Mouse (Mus musculus) liver, embryonic 13.5 days (tissue): ENCODE measurements around the gene Wdr37. TPM values are rescaled to one million over a fixed set of nuclear protein-coding genes. Genes with fewer than 3 reads are reported as not detected.
"Not testable (repeated sequence)": the region's sequence is repeated elsewhere in the genome, so short reads cannot be mapped to it uniquely, and the experiment has no call there.

ENCODE experiments used
- ATAC-seq: fragments of 200-750 bp; cut with Nextera tagmentation; 2 replicates; pipeline ENCODE4 v1.8.0; 2017; ENCODE audit warnings: low read depth, mild to moderate bottlenecking, moderate number of reproducible peaks, moderate library complexity
- DNase-seq: peaks from one replicate; pipeline ENCODE4 v3.0.0; 2022
- H3K27ac ChIP-seq: fragments of 300-500 bp; sonication (generic); 2 replicates; pipeline ENCODE4 v1.5.1; 2015; ENCODE audit warnings: moderate library complexity, mild to moderate bottlenecking, inconsistent platforms
- H3K27me3 ChIP-seq: fragments of 300-500 bp; sonication (generic); 2 replicates; pipeline ENCODE4 v1.6.1; 2015; ENCODE audit warnings: mild to moderate bottlenecking, inconsistent platforms
- H3K36me3 ChIP-seq: fragments of 300-500 bp; sonication (generic); 2 replicates; pipeline ENCODE4 v1.6.1; 2015; ENCODE audit warnings: mild to moderate bottlenecking, inconsistent platforms
- H3K4me1 ChIP-seq: fragments of 300-500 bp; sonication (generic); replicated peaks from 2 replicates; pipeline ENCODE4 v1.6.1; 2015; ENCODE audit warnings: inconsistent platforms
- H3K4me2 ChIP-seq: fragments of 300-500 bp; sonication (generic); 2 replicates; pipeline ENCODE4 v1.6.1; 2015; ENCODE audit warnings: inconsistent platforms, mild to moderate bottlenecking, moderate library complexity
- H3K4me3 ChIP-seq: fragments of 300-500 bp; sonication (generic); replicated peaks from 2 replicates; pipeline ENCODE4 v1.5.1; 2015; ENCODE audit warnings: mild to moderate bottlenecking, inconsistent platforms
- H3K9ac ChIP-seq: fragments of 300-500 bp; sonication (generic); 2 replicates; pipeline ENCODE4 v1.6.1; 2015; ENCODE audit warnings: mild to moderate bottlenecking, inconsistent platforms
- H3K9me3 ChIP-seq: fragments of 300-500 bp; sonication (generic); replicated peaks from 2 replicates; pipeline ENCODE4 v1.6.1; 2016; ENCODE audit warnings: inconsistent platforms
- WGBS: fragments of 180-500 bp; shearing (Covaris S2); methylation state at CpG from one replicate; pipeline ENCODE4 v1.1.7; 2015; ENCODE audit not compliant: insufficient replicate concordance; 5-methylcytosine and 5-hydroxymethylcytosine counted together
- polyA plus RNA-seq: library from polyadenylated mRNA; unstranded; fragments of >200 nt; fragmentation: Nextera tagmentation; extraction: Ambion mirVana; gene quantifications from 2 replicates; pipeline ENCODE4 v1.2.1, GENCODE M21; 2015

Wdr37 gene
- 7.8 and 9.9 TPM in 2 replicates for polyA plus RNA-seq

DNA sequence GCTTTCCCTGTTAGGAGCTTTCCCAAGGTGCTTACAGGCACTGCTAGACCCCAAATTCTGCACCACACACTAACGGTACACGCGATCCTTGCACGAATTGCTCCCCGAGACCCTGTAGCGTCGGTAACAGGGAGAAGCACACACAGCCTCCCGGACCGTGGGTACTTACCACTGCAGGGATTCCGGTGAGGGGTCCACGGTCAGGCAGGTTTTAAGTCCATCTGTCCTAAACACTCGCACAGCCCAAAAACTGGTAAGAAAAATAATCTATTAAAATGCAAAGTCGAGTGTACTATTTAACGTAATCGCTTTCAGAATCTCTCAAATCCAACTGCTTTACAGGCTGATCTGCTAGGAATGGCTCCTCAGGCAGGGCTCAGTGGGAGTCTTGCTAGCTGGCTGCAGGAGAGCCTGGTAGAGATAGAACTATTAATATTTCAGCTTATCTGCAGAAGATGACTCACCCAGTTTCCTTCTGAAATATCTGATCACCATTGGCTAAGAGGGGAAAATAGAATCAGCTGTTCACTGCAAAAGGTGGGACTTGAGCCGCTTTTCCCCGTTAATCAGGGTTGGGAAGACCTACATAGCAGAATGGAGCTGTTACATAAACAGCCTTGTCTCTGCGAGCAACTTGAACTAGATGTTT, at the start of gene Wdr37:
Gene Wdr37, minus strand, starts transcription at position 596 of the 649 bp plus-strand sequence.
- Histone ChIP-seq H3K4me3 (peak within 1 kb of the TSS; percentile 91), H3K9ac (peak within 1 kb of the TSS; percentile 92), H3K36me3 (peaks cover 5% of the 10 kb centered on the region; the same call in 1 of the 2 replicates), H3K27me3 (no peaks in the 10 kb centered on the region), H3K9me3 (no peaks in the 10 kb centered on the region), H3K4me2 (peak within 1 kb of the TSS; percentile 88), H3K4me1 (peaks cover 18% of the 10 kb centered on the region), H3K27ac (peak within 1 kb of the TSS; percentile 97)
- ATAC-seq: peak; percentile 83
- peak; percentile 48 for DNase-seq
- 1% methylated on average over 18 of the region's 18 CpGs for WGBS

DNA sequence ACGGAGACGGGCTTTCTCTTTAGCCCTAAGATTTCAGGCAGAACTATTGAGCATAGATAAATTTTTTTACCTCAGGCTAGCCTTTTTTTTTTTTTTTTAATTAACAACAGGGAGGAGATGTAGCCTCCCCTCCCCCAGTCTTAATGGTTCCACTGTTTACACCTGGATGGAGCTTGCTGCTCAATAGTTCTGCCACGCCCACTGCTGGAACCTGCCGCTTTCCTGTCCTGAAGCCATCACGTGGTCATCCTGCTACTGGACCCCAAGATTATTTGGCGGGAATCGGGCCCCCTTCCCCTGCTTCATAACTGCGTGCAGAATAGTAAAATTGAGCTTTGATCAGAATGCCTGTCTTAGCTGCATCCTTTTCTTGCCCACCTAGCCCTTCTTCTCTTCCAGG, 42.2 kb upstream of the Wdr37 start:
- H3K9me3 ChIP-seq, H3K27me3 ChIP-seq, ATAC-seq, H3K4me3 ChIP-seq, DNase-seq, H3K27ac ChIP-seq, H3K4me1 ChIP-seq, H3K9ac ChIP-seq, H3K4me2 ChIP-seq, H3K36me3 ChIP-seq: not testable (repeated sequence)
- WGBS: 75% methylated on average over 8 of the region's 8 CpGs

DNA sequence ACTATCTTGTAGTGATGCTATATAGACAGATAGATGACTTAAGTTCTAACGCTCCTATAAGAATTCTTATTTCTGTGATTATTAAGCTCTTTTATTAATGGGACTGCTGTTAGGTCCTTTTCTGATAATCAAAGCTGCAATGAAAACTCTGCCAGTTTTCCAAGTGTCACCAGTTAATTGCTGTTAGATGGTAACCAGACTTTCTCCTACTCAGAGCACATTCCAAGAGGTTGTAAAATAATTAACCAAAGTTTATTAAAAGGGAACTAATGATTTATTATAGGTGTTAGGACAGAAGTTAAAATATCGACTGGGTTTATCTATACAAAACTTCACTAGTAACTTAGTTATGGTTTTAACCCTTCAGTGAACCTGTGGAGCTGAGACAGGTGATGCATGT, 34.3 kb upstream of the Wdr37 start:
- not testable (repeated sequence) for H3K4me2 ChIP-seq, ATAC-seq

DNA sequence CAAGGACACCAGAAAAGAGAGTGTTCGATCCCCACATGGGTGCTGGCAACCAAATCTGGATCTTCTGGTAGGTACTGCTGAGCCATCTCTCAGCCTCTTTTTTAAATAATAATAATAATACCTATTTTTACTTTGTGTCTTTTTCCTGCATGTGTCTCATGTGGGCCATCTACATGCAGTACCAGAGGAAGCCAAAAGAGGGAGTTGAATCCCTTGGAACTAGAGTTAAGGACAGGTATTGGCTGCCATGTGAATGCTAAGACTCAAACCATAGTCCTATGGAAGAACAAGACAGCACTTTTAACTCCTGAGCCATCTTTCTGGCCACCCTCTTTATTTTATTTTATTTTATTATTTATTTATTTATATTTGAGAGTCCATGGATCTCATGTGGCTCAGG, 16.9 kb upstream of the Wdr37 start:
- Histone ChIP-seq H3K9me3 (no peaks in the 10 kb centered on the region), H3K36me3 (peaks cover 32% of the 10 kb centered on the region), H3K27me3 (no peaks in the 10 kb centered on the region), H3K4me1 (peaks cover 15% of the 10 kb centered on the region), H3K27ac (no peak overlapping the region), H3K4me3 (no peak overlapping the region), H3K4me2 (no peak overlapping the region), H3K9ac (no peak overlapping the region)
- ATAC-seq: no peak
- 82% methylated on average over 1 of the region's 1 CpGs for WGBS
- DNase-seq: peak; percentile 37

More for the DNA sequence above, 34.3 kb upstream of the Wdr37 start:
- H3K4me1 ChIP-seq, H3K9ac ChIP-seq, H3K9me3 ChIP-seq, DNase-seq, H3K27me3 ChIP-seq, H3K4me3 ChIP-seq, H3K36me3 ChIP-seq, H3K27ac ChIP-seq: not testable (repeated sequence)
- WGBS: 67% methylated on average over 2 of the region's 2 CpGs

DNA sequence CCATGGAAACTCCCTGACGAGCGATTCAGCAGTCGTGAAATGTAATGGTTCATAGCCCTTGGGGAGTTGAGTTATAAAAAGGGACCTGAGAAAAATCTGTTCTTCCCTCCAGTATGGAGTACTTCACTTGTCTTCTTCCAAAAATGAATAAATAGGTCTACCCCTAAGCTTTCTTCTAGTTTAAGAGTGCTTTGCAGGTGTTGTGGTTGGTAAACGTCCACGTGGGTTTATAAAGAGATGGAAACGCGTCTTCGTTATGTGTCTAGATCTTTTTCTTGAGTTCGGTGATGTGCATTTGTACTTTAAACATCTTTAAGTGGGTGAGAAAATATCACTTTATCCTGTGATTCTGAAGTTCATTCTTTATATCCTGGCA, 14.5 kb upstream of the Wdr37 start:
- H3K9ac ChIP-seq: peak overlapping the region; percentile 72
- peak overlapping the region; percentile 76 for H3K4me2 ChIP-seq
- H3K4me3 ChIP-seq: peak overlapping the region; percentile 67
- DNase-seq (no peak), ATAC-seq (no peak)
- no peaks in the 10 kb centered on the region for H3K27me3 ChIP-seq
- peak overlapping the region; percentile 49; the same call in 1 of the 2 replicates for H3K27ac ChIP-seq
- H3K4me1 ChIP-seq: peaks cover 15% of the 10 kb centered on the region
- H3K36me3 ChIP-seq: peaks cover 22% of the 10 kb centered on the region
- H3K9me3 ChIP-seq: no peaks in the 10 kb centered on the region
- WGBS: 5% methylated on average over 9 of the region's 9 CpGs

DNA sequence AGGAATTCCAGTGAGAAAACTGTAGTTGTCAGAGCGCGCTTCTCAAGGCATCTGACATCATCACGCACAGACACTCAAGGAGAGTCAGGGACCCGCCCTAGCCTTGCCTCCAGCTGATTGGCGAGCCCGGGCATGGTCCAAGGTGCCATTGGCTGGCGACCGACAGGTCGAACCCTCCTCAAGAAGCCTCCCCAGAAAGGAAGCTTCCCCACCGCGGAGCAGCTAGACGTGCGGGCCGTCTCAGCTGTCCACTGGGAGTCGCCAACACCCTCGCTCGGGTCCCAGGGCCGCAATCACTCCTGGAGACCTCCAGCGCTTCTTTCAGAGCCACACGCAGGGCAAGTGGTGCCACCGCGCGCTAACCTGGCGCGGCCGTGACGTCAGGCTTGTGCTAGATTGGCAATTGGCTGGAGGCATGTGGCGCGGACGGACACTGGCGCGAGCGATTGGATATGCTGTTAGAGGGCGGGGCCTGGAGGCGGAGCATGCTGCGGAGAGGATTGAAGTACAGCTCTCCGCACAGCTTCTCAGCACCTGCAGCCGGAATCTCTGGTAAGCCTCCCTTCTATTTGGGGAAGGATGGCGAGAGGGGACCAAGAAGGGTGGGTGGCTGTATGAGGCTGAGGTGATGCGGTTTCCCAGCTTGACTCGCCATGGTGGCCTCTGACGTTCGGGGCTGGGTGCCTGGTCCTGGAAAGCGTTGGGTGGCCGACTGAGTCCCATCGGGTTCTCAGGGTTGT, 13.9 kb upstream of the Wdr37 start, which contains the start of gene Idi1:
Gene Idi1, plus strand, starts transcription at position 57 of the 740 bp plus-strand sequence.
- ATAC-seq: peak; percentile 98
- no peaks in the 10 kb centered on the region for H3K27me3 ChIP-seq
- under 1% methylated on average over 46 of the region's 46 CpGs for WGBS

DNA sequence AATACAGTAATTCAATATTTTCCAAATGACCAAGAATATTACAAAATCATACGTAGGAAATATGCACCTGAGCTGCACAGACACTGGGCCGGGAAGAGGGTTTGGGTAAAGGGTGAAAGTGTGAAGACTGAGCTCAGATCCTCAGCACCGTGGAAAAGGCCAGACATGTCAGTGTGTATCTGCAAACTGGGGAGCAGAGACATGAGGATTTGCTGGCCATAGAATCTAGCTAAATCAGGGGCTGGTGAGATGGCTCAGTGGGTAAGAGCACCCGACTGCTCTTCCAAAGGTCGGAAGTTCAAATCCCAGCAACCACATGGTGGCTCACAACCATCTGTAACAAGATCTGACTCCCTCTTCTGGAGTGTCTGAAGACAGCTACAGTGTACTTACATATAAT, 12.2 kb upstream of the Wdr37 start:
- WGBS: 79% methylated on average over 5 of the region's 5 CpGs
- not testable (repeated sequence) for ATAC-seq, H3K9me3 ChIP-seq

More for the DNA sequence above, 13.9 kb upstream of the Wdr37 start, which contains the start of gene Idi1:
- peak within 1 kb of the TSS; percentile 76 for H3K27ac ChIP-seq
- peaks cover 22% of the 10 kb centered on the region for H3K36me3 ChIP-seq
- DNase-seq: peak; percentile 97
- peaks cover 15% of the 10 kb centered on the region for H3K4me1 ChIP-seq
- H3K9me3 ChIP-seq: no peaks in the 10 kb centered on the region
- H3K4me2 ChIP-seq: peak within 1 kb of the TSS; percentile 76
- peak within 1 kb of the TSS; percentile 67 for H3K4me3 ChIP-seq
- peak within 1 kb of the TSS; percentile 72 for H3K9ac ChIP-seq

DNA sequence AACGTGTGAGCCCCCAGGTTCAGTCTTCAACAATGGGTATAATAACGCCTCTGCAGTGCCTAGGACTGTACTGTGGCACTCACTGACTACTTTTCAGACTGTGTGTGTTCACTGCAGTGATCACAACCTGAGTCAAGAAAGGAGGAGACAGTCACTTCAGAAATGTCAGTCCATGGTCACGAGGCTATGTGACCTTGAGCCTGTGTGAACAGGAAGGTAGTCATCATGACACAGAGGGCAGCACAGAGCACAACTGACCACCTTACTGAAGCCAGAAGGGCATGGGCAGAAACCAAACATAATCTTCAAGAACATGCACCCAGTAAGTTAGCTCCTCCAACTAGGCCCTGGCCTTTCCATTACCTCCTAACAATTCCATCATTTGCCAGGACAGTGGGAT, 9.9 kb upstream of the Wdr37 start:
- WGBS: 58% methylated on average over 3 of the region's 3 CpGs
- H3K4me3 ChIP-seq: no peak overlapping the region
- ATAC-seq: no peak

More for the DNA sequence above, 12.2 kb upstream of the Wdr37 start:
- not testable (repeated sequence) for DNase-seq, H3K9ac ChIP-seq, H3K4me3 ChIP-seq, H3K27ac ChIP-seq, H3K27me3 ChIP-seq, H3K4me2 ChIP-seq
- H3K4me1 ChIP-seq: peaks cover 15% of the 10 kb centered on the region
- peaks cover 10% of the 10 kb centered on the region for H3K36me3 ChIP-seq

DNA sequence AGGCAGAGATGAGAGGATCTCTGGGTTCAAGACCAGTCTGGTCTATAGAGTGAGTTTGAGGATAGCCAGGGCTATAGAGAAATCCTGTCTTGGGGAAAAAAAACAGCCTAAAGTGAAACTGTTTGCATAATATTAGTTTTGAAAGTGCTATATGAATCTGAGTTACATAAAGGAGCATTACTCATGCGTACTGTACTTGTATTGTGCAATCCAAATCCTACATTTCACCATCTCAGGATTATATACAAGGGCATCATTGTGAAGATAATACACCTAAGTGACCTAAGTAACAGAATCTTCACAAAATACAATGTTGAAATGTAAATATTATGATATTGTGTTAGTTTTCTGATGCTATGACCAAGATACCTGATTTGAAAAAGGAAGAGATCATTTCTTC, 2.1 kb upstream of the Wdr37 start:
- no peak for ATAC-seq
- Histone ChIP-seq H3K36me3 (no peaks in the 10 kb centered on the region), H3K4me2 (no peak overlapping the region), H3K9ac (no peak overlapping the region), H3K4me3 (no peak overlapping the region), H3K27ac (no peak overlapping the region), H3K27me3 (no peaks in the 10 kb centered on the region), H3K4me1 (peaks cover 18% of the 10 kb centered on the region), H3K9me3 (no peaks in the 10 kb centered on the region)
- no peak for DNase-seq
- 70% methylated on average over 1 of the region's 1 CpGs for WGBS

More for the DNA sequence above, 9.9 kb upstream of the Wdr37 start:
- H3K4me1 ChIP-seq: peaks cover 8% of the 10 kb centered on the region; the same call in 1 of the 2 replicates
- no peak overlapping the region for H3K27ac ChIP-seq
- no peak overlapping the region for H3K9ac ChIP-seq
- no peak for DNase-seq
- no peak overlapping the region for H3K4me2 ChIP-seq
- no peaks in the 10 kb centered on the region for H3K27me3 ChIP-seq
- no peaks in the 10 kb centered on the region for H3K36me3 ChIP-seq
- no peaks in the 10 kb centered on the region for H3K9me3 ChIP-seq

DNA sequence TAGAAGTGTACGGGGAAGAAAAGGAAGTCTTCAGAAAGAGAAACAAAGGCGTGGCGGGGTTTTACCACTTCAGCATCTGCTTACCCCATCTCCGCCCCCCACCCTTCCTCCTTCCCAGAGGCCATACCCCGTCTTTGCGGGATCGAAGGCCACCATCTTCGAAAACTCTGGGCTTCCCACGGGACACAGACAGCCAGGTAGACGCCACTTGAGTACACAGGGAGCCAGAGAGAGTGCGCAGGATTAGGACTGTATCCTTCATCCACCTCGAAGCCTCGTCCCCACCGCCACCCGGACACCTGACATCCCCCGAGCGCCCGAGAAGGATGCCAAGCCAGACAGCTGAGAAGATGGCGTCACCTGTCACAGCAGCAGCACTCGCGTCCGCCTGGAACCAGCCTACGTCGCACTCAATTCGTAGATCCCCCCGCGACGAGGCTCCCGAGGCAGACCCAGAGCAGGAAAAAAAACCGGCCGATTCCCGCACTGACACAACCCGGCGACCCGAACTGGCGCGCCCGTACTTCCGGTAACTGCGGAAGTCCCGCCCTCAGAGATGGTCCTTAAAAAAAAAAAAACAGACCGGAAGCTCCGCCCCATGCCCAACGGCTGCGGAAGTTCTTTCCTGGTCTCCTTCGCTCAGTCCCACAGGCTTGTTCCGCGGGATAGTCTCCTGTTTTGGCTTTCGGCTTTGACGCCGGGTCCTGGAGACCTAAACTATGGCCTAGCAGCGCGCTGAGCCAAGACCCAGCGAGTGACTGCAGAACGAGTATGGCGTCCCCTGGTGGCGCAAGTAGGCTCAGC, 997 bp downstream of the Wdr37 start:
- DNase-seq: peak; percentile 80
- WGBS: under 1% methylated on average over 57 of the region's 57 CpGs
- peaks cover 18% of the 10 kb centered on the region for H3K4me1 ChIP-seq

DNA sequence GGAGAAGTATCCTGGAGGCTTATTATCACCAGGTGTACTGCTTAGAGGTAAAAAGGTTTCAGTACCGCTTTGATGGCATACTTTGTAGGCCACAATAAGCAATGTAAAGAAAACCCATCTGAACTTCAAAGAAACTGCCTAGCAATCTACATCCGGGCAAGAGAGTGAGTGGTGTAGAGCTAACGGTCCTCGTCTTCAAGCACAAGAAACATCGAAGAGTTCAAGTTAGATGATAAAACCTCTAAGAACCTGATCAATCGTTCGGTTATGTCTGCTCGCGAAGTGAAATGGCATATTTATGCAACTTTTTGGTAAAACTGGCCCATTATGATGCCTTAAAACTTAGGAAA, 1.6 kb downstream of the Wdr37 start:
- Histone ChIP-seq H3K27me3 (no peaks in the 10 kb centered on the region), H3K36me3 (peaks cover 11% of the 10 kb centered on the region), H3K9me3 (no peaks in the 10 kb centered on the region), H3K9ac (peak overlapping the region; percentile 92), H3K4me1 (peaks cover 18% of the 10 kb centered on the region), H3K27ac (peak overlapping the region; percentile 97), H3K4me3 (peak overlapping the region; percentile 91), H3K4me2 (peak overlapping the region; percentile 88)
- ATAC-seq (no peak), DNase-seq (no peak)
- 2% methylated on average over 9 of the region's 9 CpGs for WGBS

More for the DNA sequence above, 997 bp downstream of the Wdr37 start:
- no peaks in the 10 kb centered on the region for H3K27me3 ChIP-seq
- H3K4me2 ChIP-seq: peak overlapping the region; percentile 88
- H3K9me3 ChIP-seq: no peaks in the 10 kb centered on the region
- ATAC-seq: peak; percentile 83
- H3K9ac ChIP-seq: peak overlapping the region; percentile 92
- H3K4me3 ChIP-seq: peak overlapping the region; percentile 91
- H3K27ac ChIP-seq: peak overlapping the region; percentile 97
- H3K36me3 ChIP-seq: peaks cover 8% of the 10 kb centered on the region; the same call in 1 of the 2 replicates
